Mouse (Mus musculus) heart, adult 8-10 months (tissue): Measurements from ENCODE around the gene Fam71f2. TPM values are rescaled to one million over a fixed set of nuclear protein-coding genes. Genes with fewer than 3 reads are reported as not detected.

Experiments
- DNase-seq: peaks from one replicate; pipeline ENCODE4 v3.0.0; 2022; ENCODE audit warnings: low spot score
- total RNA-seq, 4 experiments: library from RNA; stranded (reverse); gene quantifications; 2 replicates each; pipeline ENCODE4 v1.2.4; 2022

Gene Fam71f2
- total RNA-seq, 4 experiments from 2014 or later = 0.59 TPM; not detected in 3

DNA sequence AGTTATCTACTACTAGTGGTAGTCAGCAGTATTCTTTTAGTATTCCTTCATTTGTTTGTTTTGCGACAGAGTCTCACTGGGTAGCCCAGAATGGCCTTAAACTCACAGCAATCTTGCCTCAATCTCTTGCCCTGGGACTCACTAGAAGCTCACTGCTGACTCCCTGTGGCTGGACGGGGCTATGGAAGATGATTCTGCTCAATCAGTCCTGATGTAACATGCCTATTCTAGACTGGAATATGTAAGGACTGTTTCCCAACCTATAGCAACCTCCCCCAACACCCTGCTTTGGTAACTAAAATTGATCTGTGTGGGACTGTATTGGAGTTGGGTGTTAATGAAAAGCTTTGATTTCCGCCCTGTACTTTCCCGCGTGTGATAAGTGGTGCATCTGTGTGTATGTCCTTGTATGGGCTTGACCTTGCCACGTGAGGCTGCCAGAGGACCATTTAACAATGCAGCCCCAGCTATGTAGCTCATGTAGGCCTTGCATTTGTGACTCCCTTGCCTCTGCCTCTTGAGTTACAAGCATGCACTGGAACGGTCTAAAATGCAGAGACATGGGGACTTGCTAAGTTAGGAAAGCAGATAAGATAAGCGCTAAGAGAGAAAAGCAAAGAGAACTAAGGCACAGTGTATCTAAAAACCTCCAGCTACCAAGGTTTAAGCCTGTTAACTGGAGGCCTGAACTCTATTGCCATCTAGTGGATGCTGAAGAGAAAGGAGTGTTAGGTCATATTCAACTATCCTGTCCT is 703 bp upstream of the Fam71f2 start:
- DNase-seq = peak; percentile 73

- DNase-seq = no peak
These were observed 1.3 kb downstream of the Fam71f2 start for GRCm38 (mm10) chr6:29280671-29281070.

DNA sequence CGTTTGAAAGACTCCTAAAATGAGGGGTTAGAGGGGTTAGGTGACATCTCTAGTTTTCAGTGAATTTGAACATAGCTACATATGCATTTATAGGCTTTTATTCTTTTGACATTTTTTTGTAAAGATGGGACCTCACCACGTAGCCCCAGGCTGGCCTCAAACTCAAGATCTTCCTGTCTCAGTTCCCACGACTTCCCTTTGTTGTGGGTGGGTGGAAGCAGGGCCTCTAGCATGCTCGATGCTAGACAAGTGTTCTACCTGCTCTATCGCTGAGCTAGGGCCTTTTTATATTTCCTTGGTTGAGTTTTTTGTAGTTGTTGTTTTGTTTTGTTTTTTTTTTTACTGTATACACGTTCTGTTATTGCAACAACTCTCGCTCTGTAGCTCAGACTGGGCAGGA is 7.5 kb downstream of the Fam71f2 start:
- DNase-seq = no peak

GRCm38 (mm10) chr6:29287481-29287880 is 8.1 kb downstream of the Fam71f2 start:
- DNase-seq = no peak

- DNase-seq = peak; percentile 22
These were observed 8.6 kb downstream of the Fam71f2 start for GRCm38 (mm10) chr6:29287944-29288343.

GRCm38 (mm10) chr6:29288651-29289050 is 9.3 kb downstream of the Fam71f2 start:
- no peak for DNase-seq

GRCm38 (mm10) chr6:29299112-29299511 is 19.7 kb downstream of the Fam71f2 start:
- DNase-seq = no peak

DNA sequence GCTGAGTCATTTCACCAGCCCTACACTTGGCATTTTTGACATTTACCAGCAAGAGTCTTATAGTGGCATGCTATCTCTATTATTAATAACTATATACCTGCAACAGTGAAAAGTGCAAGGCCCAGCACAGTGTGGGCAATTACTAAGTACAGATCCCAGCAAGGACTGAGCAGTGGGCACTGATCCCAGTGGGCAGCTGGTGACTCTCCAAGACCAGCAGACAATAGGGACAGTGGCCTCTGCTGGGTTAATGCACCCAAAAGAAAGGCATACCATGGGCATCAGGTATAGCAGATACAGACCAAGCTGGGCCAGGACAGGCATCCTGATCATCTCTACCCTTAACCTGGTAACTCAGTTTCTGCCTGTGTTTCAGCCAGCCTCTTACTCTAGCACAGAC is 23.9 kb downstream of the Fam71f2 start:
- DNase-seq = no peak

DNA sequence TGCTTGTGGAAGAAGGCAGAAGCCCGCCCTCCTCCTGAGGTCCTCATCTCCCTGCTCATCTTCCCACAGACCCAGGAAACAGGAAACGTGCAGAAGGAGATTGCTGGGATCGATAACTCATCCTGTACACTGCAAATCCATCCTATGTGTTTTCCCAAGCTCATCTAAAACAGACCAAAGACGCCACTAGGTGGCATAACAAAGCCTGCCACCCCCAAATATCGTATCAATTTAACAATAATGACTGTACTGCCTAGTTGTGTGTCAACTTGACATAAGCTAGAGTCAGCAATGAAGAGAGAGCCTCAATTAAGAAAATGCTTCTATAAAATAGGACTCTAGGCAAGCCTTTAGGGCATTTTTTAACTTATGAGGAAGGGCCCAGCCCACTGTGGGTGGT is 24.3 kb downstream of the Fam71f2 start:
- no peak for DNase-seq

DNA sequence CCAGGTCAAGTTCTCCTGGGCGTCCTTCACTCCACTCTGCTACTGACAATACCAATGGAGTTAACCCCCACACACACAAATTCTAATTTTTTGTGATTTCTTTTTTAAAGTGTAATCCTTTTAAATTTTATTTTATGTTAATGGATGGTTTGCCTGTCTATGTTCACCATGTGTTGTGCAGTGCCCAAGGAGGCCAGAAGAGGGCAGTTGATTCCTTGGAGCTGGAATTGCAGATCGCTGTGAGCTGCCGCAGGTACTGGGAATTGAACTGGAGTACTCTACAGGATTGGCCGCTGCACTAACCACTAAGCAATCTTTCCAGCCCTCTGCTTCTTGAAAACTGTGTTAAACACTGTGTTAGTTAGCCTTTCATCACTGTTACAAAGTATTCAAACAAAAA is 26.1 kb downstream of the Fam71f2 start:
- no peak for DNase-seq

DNA sequence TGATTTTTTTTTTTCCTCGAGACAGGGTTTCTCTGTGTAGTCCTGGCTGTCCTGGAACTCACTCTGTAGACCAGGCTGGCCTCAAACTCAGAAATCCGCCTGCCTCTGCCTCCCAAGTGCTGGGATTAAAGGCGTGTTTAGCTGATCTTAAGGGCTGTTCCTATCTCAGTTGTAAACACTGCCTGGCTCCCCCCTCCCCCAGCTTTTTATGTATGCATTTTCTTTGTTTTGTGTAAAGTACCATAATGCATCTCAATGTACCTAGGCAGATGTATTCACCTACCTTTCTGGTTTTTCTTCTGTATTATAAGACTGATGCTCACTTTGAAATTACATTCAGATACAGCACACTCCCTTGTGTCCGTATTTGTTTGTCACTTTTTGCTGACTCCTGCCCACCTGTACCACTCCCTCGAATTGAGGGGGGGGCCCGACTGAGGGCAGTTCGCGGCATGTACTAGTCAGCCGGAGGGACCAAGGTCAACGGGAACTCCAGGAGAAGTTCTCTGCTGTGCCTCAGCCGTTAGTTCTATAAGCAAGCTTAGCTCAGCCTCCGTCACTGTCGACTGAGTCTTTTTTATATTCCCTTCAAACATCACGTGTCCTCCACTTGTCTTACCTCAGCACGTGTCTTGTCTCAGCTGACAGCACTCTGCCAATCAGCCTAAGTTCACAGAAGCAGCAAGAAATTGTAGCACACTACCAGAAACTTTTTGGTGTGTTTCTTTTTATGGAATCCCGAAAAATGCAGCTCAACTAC is 29.6 kb downstream of the Fam71f2 start:
- no peak for DNase-seq

DNA sequence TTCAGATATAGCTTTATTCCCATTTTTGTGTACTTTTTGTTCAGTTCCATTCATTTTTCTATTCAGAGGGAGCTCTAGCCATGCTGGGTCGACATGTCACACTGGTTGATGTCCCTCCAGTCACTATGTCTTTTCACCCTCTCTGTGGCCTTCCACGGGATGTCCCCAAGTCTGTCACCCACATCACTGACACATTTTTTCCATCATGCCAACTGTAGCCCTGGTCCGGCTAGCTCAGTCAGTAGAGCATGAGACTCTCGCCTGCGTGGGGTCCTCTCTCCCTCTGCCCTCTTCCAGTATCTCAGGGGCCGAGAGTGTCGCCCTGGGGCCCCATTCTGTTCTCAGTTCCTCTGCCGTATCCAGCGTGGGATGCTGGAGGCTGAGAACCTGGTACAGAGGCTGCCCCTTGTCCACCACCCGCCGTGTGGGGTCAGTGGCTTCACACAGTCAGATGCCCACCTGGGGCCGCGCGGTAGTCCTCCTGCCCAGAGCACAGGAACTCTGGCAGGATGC is 34.4 kb downstream of the Fam71f2 start:
- no peak for DNase-seq

GRCm38 (mm10) chr6:29317286-29317685 is 37.9 kb downstream of the Fam71f2 start:
- no peak for DNase-seq

GRCm38 (mm10) chr6:29317941-29318340 is 38.5 kb downstream of the Fam71f2 start:
- no peak for DNase-seq

DNA sequence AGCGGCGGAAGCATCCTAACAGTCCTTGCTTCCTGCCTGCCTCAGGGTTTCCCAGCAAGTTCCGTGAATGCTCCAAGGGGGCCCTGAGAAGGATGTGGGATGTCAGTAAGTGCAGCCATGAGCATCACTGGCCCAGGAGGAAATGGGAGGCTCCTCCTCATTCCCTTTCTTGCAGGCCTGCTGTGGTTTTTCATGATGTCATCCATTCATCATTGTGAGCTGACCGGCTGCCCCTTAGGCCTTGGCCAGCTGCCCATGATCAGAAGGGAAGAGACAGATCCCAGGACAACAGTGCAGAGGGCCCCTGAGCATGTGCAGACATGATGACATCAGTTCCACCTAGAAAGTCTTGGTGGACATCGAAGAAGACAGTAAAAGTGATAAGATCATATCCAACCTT is 39.5 kb downstream of the Fam71f2 start, which contains the start of gene Fam71f1:
TSS of gene Fam71f1 (plus strand) at position 262 of the 400 bp plus-strand sequence.
- peak; percentile 7 for DNase-seq

DNA sequence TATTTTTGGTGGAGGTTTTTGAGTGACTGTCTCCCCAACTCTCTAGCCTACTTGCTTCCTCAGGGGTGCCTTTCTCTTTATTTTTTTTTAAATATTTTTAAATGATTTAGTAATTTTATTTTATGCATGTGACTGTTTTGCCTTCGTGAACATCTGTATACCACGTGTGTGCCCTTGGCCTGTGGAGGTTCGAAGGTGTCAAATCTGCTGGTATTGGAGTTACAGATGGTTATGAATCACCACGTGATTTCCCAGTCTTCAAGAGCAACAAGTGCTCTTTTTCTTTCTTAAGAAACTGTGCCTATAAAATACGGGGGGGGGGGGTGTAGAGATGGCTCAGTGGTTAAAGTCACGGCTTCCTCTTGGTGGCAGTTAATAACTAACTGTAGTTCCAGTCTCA is 42.2 kb downstream of the Fam71f2 start:
- no peak for DNase-seq

- no peak for DNase-seq
These were observed 42.8 kb downstream of the Fam71f2 start for GRCm38 (mm10) chr6:29322147-29322546.

GRCm38 (mm10) chr6:29322735-29323134 is 43.3 kb downstream of the Fam71f2 start:
- DNase-seq = no peak

DNA sequence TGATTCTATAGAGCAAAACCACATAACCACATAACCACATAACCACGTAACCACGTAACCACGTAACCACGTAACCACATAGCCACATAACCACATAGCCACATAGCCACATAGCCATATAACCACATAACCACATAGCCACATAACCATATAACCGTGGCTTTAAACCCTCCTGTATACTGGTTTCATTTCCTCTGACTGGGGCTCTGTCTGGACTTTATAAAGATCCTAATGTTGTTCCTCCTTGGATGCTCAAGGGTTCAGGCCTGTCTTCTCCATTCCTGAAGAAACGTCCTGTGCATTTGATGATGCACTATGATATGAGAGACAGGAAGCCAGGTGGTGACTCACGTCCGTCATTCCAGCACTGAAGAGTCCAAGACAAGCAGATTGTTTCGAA is 47.6 kb downstream of the Fam71f2 start:
- no peak for DNase-seq

GRCm38 (mm10) chr6:29329514-29329913 is 50.1 kb downstream of the Fam71f2 start:
- no peak for DNase-seq
